Mouse (Mus musculus) retina, embryonic 14.5 days (tissue): ENCODE results near the gene Hip1r.
A peak's percentile ranks its signal among the peaks of the same experiment; 100 is the strongest.

ENCODE experiments used
- DNase-seq: peaks from one replicate; pipeline ENCODE4 v3.0.0-alpha.2; 2015; ENCODE audit warnings: low spot score

Hip1r gene

GRCm38 (mm10) chr5:123996695-123997094, 23.3 kb downstream of the Hip1r start:
- DNase-seq = no peak

- DNase-seq = peak; percentile 45
Observed at GRCm38 (mm10) chr5:123997211-123997751, 23.9 kb downstream of the Hip1r start.

GRCm38 (mm10) chr5:123997811-123998210, 24.4 kb downstream of the Hip1r start:
- DNase-seq = no peak

GRCm38 (mm10) chr5:123998370-123998769, 24.9 kb downstream of the Hip1r start:
- no peak for DNase-seq

- peak; percentile 96 for DNase-seq
Observed at GRCm38 (mm10) chr5:124000824-124001223, 27.4 kb downstream of the Hip1r start.

- no peak for DNase-seq
Observed at GRCm38 (mm10) chr5:124001274-124001673, 27.8 kb downstream of the Hip1r start.

GRCm38 (mm10) chr5:124002876-124003275, 29.4 kb downstream of the Hip1r start:
- no peak for DNase-seq

GRCm38 (mm10) chr5:124003375-124003774, 29.9 kb downstream of the Hip1r start:
- no peak for DNase-seq

- no peak for DNase-seq
Observed at GRCm38 (mm10) chr5:124004356-124005150, 31.1 kb downstream of the Hip1r start.

GRCm38 (mm10) chr5:124005151-124005500, 31.7 kb downstream of the Hip1r start:
- DNase-seq = no peak

- DNase-seq = no peak
Observed at GRCm38 (mm10) chr5:124005591-124005990, 32.2 kb downstream of the Hip1r start.

- no peak for DNase-seq
Observed at GRCm38 (mm10) chr5:124006082-124006873, 32.9 kb downstream of the Hip1r start.

- no peak for DNase-seq
Observed at GRCm38 (mm10) chr5:124006891-124007491, 33.6 kb downstream of the Hip1r start.

GRCm38 (mm10) chr5:124010077-124010476, 36.6 kb downstream of the Hip1r start:
- no peak for DNase-seq

- DNase-seq = peak; percentile 67
Observed at GRCm38 (mm10) chr5:124010910-124011655, 37.7 kb downstream of the Hip1r start.

GRCm38 (mm10) chr5:124011927-124012326, 38.5 kb downstream of the Hip1r start:
- DNase-seq = no peak

GRCm38 (mm10) chr5:124012885-124013284, 39.5 kb downstream of the Hip1r start:
- no peak for DNase-seq

GRCm38 (mm10) chr5:124013747-124014146, 40.3 kb downstream of the Hip1r start:
- DNase-seq = no peak

GRCm38 (mm10) chr5:124014180-124014579, 40.8 kb downstream of the Hip1r start:
- DNase-seq = no peak

GRCm38 (mm10) chr5:124014791-124015251, 41.4 kb downstream of the Hip1r start:
- DNase-seq = peak; percentile 48

- DNase-seq = no peak
Observed at GRCm38 (mm10) chr5:124015727-124016126, 42.3 kb downstream of the Hip1r start.
